Mouse (Mus musculus) layer of hippocampus, adult 6 months (tissue): ENCODE results near the gene Olfr653. TPM values are rescaled to one million over a fixed set of nuclear protein-coding genes. Genes with fewer than 3 reads are reported as not detected.

Experiments used
- long read RNA-seq, 2 experiments: library from polyadenylated mRNA; unstranded; transcript quantifications; one replicate each; pipeline ENCODE4 v2.0.0; 2019 to 2020
- polyA plus RNA-seq: library from polyadenylated mRNA; unstranded; fragments of <200 nt; fragmentation: Nextera tagmentation; gene quantifications from 2 replicates; pipeline ENCODE4 v1.2.3, GENCODE M21; 2021

Olfr653 gene
- not detected in 2 replicates for polyA plus RNA-seq
- long read RNA-seq, experiment 1: 0 reads
- long read RNA-seq, experiment 2: 0 reads

DNA sequence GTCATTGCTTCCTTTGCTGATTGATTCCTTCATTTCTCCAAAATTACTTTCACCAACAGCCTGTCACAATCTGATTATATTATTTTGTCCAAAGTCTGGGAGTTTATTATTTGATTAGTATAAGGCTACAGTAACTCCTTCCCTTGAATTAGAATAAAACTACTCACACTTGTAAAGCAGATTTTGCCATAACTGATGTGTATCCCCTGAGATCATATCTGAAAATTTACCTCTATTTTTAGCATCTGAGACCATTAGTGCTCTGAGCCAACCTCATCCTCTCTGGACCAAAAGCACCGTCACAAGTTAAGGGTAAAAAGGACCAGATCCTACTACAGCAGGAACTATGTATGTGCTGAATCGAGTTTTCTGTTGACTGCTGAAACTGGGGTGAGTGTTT lies at the start of gene Olfr653:
TSS of gene Olfr653 (plus strand) at position 301 of the 400 bp plus-strand sequence.

DNA sequence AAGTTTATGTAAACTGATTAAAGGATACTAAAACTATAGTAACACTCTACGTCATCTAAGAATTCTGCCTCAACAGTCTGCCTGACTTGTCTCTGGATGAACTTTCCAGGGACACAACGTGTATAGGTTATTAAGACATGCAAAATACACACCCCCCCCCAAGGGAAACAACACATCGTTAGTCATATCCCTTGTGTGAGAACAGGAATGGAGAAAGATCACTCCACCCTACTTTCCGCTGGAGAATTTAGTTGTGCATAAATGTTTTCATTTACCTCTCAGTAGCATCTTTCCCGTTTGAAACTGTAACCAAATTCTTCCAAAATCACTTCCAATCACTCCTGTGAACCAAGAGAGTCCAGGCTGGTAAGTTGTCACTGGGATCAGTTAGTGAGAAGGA lies 27.3 kb upstream of the Olfr653 start, which contains the start of gene Olfr651:
TSS of gene Olfr651 (plus strand) at position 301 of the 400 bp plus-strand sequence.

DNA sequence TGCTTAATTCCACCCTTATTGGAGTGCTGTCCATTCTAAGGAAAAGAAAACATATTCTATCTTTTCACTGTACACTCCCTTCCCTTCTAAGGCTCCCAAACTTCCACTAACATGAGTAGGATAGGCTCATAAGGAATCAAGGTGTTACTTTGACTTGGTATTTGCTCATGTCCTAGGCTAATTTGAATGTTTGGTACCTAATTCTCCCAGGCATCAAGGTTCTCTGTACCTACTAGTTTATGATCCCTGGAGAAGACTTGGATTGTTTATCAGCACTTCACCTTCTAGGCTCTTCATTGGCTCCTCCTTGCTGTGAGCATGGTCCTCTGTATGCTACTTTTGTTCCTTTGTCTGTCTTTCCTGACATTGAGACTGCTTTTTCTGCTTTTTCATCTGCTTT lies 16.5 kb upstream of the Olfr653 start, which contains the start of gene Olfr652:
TSS of gene Olfr652 (plus strand) at position 301 of the 400 bp plus-strand sequence.

DNA sequence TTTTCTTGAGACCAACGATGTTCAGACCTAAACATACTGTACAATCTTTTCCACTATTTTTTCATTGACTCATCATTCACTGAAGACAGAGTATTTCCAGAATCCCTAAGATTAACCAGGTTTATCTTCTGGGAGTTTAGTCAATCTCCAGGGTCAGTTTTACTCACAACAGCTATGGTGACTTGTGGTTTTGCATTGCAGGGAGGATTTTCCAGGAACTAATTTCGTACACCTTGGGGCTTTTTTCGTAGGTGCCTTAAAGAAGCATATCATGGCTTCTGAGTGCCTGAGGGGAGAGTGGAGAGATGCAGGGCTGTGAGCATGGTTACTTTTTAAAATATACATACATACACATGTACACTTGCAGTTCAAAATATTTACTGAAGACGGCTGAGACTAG lies 9.6 kb downstream of the Olfr653 start, which contains the start of gene Olfr654:
TSS of gene Olfr654 (plus strand) at position 301 of the 400 bp plus-strand sequence.

DNA sequence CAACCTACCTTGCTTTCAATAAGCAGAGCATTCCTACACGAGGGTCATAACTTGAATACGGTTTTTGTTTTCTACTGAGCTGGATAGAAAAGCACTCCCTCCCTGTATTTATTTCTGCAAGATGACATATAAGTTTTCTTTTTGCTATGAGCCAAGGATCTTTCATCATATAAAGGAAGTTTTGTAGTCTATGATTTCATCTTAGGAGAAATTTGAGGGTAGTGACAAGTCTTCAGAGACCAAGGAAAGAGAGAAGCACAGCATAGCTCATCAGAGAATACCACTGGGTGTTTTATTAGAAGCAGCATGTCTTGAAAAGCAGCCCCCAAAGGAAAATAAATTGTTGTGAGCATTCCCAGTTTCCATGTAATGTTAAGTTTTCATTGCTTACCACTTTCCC lies 24.6 kb downstream of the Olfr653 start, which contains the start of gene Olfr655:
TSS of gene Olfr655 (minus strand) at position 101 of the 400 bp plus-strand sequence.

DNA sequence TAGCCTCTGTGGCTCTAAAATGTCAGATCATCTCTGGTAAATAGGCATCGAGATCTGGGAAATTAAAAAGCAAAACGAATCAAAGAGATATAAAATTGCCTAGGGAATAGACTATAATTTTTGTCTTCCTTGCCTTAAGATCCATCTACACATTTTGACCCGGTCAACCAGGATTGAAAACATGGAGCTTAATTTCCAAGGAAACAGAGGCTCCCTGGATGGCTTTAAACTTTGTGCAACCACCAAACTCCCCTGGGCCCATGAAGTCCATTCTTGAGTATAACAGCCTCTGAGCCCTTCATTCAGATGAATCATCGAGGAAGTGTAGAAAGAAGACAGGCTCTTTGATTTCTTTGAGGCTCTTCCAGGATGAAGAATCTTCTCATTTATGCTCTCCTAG lies 36.5 kb downstream of the Olfr653 start, which contains the start of gene Olfr656:
TSS of gene Olfr656 (plus strand) at position 301 of the 400 bp plus-strand sequence.

DNA sequence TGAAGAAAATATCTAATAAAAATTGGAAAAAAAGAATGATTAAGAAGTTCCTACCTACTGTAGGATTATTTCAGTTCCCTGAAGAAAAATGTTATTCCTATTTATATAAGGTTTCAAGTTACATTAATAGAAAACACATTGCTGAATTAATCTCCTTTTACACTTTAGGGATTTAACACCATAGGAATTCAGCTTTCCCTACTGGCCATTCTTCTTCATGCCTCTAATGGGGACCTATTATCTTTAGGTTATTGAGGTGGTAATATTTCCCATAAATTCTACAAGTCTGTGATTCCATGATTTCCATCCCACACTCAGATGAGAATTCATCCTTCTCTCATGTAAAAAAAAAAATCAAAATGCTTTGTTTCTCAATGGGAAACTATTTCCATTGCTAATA lies 47.4 kb downstream of the Olfr653 start, which contains the start of gene Olfr657:
TSS of gene Olfr657 (plus strand) at position 301 of the 400 bp plus-strand sequence.

Other genes with a start within 250 kb of the Olfr653 start
- gene Trim34b, start 247.8 kb upstream of the Olfr653 start, polyA plus RNA-seq: 0.15 TPM in 1 of 2 replicates, not detected in the other
- gene Trim12c, start 224.0 kb upstream of the Olfr653 start, polyA plus RNA-seq: 0.25 and 0.51 TPM in 2 replicates
- gene Trim30b, start 207.4 kb upstream of the Olfr653 start, polyA plus RNA-seq: 0.06 TPM in 1 of 2 replicates, not detected in the other
- 0.10 TPM in 1 of 2 replicates, not detected in the other for gene Trim30c, start 176.5 kb upstream of the Olfr653 start, polyA plus RNA-seq
- gene Trim30a, start 112.1 kb upstream of the Olfr653 start, polyA plus RNA-seq: 0.23 and 0.51 TPM in 2 replicates
- gene Trim30d, start 69.5 kb upstream of the Olfr653 start, polyA plus RNA-seq: 0.45 and 0.69 TPM in 2 replicates
- not detected in 2 replicates for gene Olfr651, start 27.2 kb upstream of the Olfr653 start, polyA plus RNA-seq
- not detected in 2 replicates for gene Olfr652, start 16.4 kb upstream of the Olfr653 start, polyA plus RNA-seq
- not detected in 2 replicates for gene Olfr654, start 9.7 kb downstream of the Olfr653 start, polyA plus RNA-seq
- not detected in 2 replicates for gene Olfr655, start 24.5 kb downstream of the Olfr653 start, polyA plus RNA-seq
- gene Olfr656, start 36.6 kb downstream of the Olfr653 start, polyA plus RNA-seq: not detected in 2 replicates
- not detected in 2 replicates for gene Olfr657, start 47.5 kb downstream of the Olfr653 start, polyA plus RNA-seq
- gene Olfr658, start 70.0 kb downstream of the Olfr653 start, polyA plus RNA-seq: 0.06 and 0.08 TPM in 2 replicates
- gene Olfr659, start 89.4 kb downstream of the Olfr653 start, polyA plus RNA-seq: not detected in 2 replicates
- not detected in 2 replicates for gene Olfr661, start 109.2 kb downstream of the Olfr653 start, polyA plus RNA-seq
- gene Usp17le, start 200.2 kb downstream of the Olfr653 start, polyA plus RNA-seq: not detected in 2 replicates